ENCODE assay signal across 15 mouse cellular contexts in the genomic region with DNA sequence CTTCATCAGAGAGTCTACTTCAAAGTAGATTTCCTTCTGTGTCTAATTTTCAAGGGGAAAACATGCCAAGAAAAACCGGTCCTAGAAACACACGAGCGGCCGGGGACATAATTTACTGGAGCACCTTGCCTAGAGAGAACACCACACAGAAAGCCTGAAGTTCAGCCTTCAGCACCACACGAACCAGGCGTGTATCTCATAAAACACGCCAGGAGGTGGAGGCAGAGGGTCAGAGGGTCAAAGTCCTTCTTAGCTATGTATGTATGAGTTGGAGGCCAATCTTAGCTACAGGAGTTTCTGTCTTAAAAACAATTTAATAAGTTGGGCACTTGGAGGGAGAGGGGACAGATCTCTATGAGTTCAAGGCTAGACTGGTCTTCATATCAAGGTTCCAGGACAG. TPM values are rescaled to one million over a fixed set of nuclear protein-coding genes. Genes with fewer than 3 reads are reported as not detected.
DNase-seq lines count a peak whose midpoint lies in the region; ATAC-seq and TF ChIP-seq lines count a peak whose summit lies in the region.
"Had no signal": no experiment of that assay in that cellular context is flagged by ENCODE, and none has a peak within 500 bp of the region (broad histone marks: within the 10 kb centered on the region; RNA-seq: fewer than 3 reads in every experiment).

No protein-coding gene starts in this region.

- TF ChIP-seq POLR2A in liver, adult 2 months (IDR thresholded peaks at IDR 0.05; ENCODE audit: extremely low read depth, insufficient read depth, low read length) = no peak

- peak; percentile 45 for DNase-seq in embryonic facial prominence, embryonic 14.5 days (ENCODE audit: low spot score)
- DNase-seq in embryonic facial prominence, embryonic 10.5 days (ENCODE audit: low spot score) = no peak
- peak; percentile 72 for DNase-seq in liver, adult 2 months (ENCODE audit: extremely low read depth, low read depth, low spot score)
- DNase-seq in liver = no peak
- DNase-seq in large intestine, adult 2 months (ENCODE audit: low read depth, low spot score) = peak; percentile 80
- no peak for DNase-seq in thymus, postnatal 36 days
- DNase-seq in adrenal gland, postnatal 36 days = no peak
- DNase-seq: cerebellum, adult 9-11 months had no signal

- no peak overlapping the region for H3K9ac ChIP-seq in embryonic facial prominence, embryonic 14.5 days (ENCODE audit: low read depth, low read length)
- H3K9ac ChIP-seq in liver, adult 2 months (ENCODE audit: low read depth, low read length) = no peak overlapping the region
- H3K9ac ChIP-seq in intestine, embryonic 15.5 days = no peak overlapping the region
- H3K9ac ChIP-seq: heart, embryonic 15.5 days; hindbrain, embryonic 15.5 days; liver, embryonic 14.5 days had no signal

- H3K79me2 ChIP-seq in liver, adult 2 months (ENCODE audit: control insufficient read depth, insufficient read depth, low read length) = peaks cover 47% of the 10 kb centered on the region

- no peak overlapping the region for H3K4me2 ChIP-seq in embryonic facial prominence, embryonic 14.5 days (ENCODE audit: low read depth, low read length)
- H3K4me2 ChIP-seq in intestine, embryonic 15.5 days (replicated peaks) = 0 out of 2 replicates have a peak overlapping the region, but pooled peaks have one; percentile 14
- H3K4me2 ChIP-seq: heart, embryonic 15.5 days; hindbrain, embryonic 15.5 days had no signal

- H3K4me3 ChIP-seq in embryonic facial prominence, embryonic 14.5 days (ENCODE audit: low read depth, low read length) = no peak overlapping the region
- no peak overlapping the region for H3K4me3 ChIP-seq in embryonic facial prominence, embryonic 10.5 days
- H3K4me3 ChIP-seq in liver, adult 2 months (ENCODE audit: insufficient read depth, low read depth, low read length) = no peak overlapping the region
- no peak overlapping the region for H3K4me3 ChIP-seq in intestine, embryonic 15.5 days (replicated peaks)
- H3K4me3 ChIP-seq: erythroblast, embryonic 14.5 days; heart, embryonic 15.5 days; hindbrain, embryonic 15.5 days had no signal

- no peaks in the 10 kb centered on the region for H3K27me3 ChIP-seq in embryonic facial prominence, embryonic 14.5 days (replicated peaks; ENCODE audit: control insufficient read depth, insufficient read depth, low read length)
- H3K27me3 ChIP-seq in embryonic facial prominence, embryonic 10.5 days (replicated peaks; ENCODE audit: low read depth, poor library complexity, severe bottlenecking) = no peaks in the 10 kb centered on the region
- H3K27me3 ChIP-seq in liver, adult 2 months (ENCODE audit: control insufficient read depth, insufficient read depth, low read length) = no peaks in the 10 kb centered on the region
- H3K27me3 ChIP-seq in intestine, embryonic 15.5 days (replicated peaks) = no peaks in the 10 kb centered on the region
- H3K27me3 ChIP-seq: heart, embryonic 15.5 days; hindbrain, embryonic 15.5 days had no signal

- no peak overlapping the region for H3K27ac ChIP-seq in embryonic facial prominence, embryonic 14.5 days (replicated peaks; ENCODE audit: low read depth, low read length)
- no peak overlapping the region for H3K27ac ChIP-seq in embryonic facial prominence, embryonic 10.5 days (replicated peaks)
- no peak overlapping the region for H3K27ac ChIP-seq in liver, adult 2 months (replicated peaks; ENCODE audit: insufficient read depth, low read depth, low read length)
- H3K27ac ChIP-seq in intestine, embryonic 15.5 days = no peak overlapping the region
- H3K27ac ChIP-seq: heart, embryonic 15.5 days; hindbrain, embryonic 15.5 days; liver, embryonic 14.5 days had no signal

- H3K4me1 ChIP-seq in embryonic facial prominence, embryonic 14.5 days (ENCODE audit: control insufficient read depth, insufficient read depth, low read length) = no peaks in the 10 kb centered on the region
- peaks cover 26% of the 10 kb centered on the region for H3K4me1 ChIP-seq in embryonic facial prominence, embryonic 10.5 days
- H3K4me1 ChIP-seq in liver, adult 2 months (ENCODE audit: control insufficient read depth, insufficient read depth, low read length) = peaks cover 8% of the 10 kb centered on the region
- peaks cover 11% of the 10 kb centered on the region for H3K4me1 ChIP-seq in intestine, embryonic 15.5 days (replicated peaks)
- H3K4me1 ChIP-seq: hindbrain, embryonic 15.5 days had no signal

- no peaks in the 10 kb centered on the region for H3K9me3 ChIP-seq in embryonic facial prominence, embryonic 14.5 days (ENCODE audit: control insufficient read depth, low read length)
- H3K9me3 ChIP-seq in embryonic facial prominence, embryonic 10.5 days = no peaks in the 10 kb centered on the region
- H3K9me3 ChIP-seq in intestine, embryonic 15.5 days = no peaks in the 10 kb centered on the region
- H3K9me3 ChIP-seq: heart, embryonic 15.5 days; hindbrain, embryonic 15.5 days had no signal

- 50% methylated on average over 7 of the region's 7 CpGs for WGBS in embryonic facial prominence, embryonic 14.5 days
- WGBS in embryonic facial prominence, embryonic 10.5 days = 84% methylated on average over 7 of the region's 7 CpGs
- WGBS in liver, adult 2 months = 71% methylated on average over 7 of the region's 7 CpGs
- WGBS in intestine, embryonic 15.5 days = 73% methylated on average over 7 of the region's 7 CpGs
- WGBS in large intestine, adult 2 months = 29% methylated on average over 7 of the region's 7 CpGs

- no peak for ATAC-seq in embryonic facial prominence, embryonic 14.5 days (ENCODE audit: low read depth)
- ATAC-seq in intestine, embryonic 15.5 days = peak; percentile 84
- ATAC-seq: forebrain, embryonic 16.5 days; midbrain, embryonic 16.5 days had no signal

- H3K36me3 ChIP-seq in embryonic facial prominence, embryonic 14.5 days (ENCODE audit: control insufficient read depth, insufficient read depth, low read length) = no peaks in the 10 kb centered on the region
- no peaks in the 10 kb centered on the region for H3K36me3 ChIP-seq in embryonic facial prominence, embryonic 10.5 days (replicated peaks)
- no peaks in the 10 kb centered on the region for H3K36me3 ChIP-seq in liver, adult 2 months (ENCODE audit: control insufficient read depth, insufficient read depth, low read length)
- H3K36me3 ChIP-seq in intestine, embryonic 15.5 days = no peaks in the 10 kb centered on the region
- H3K36me3 ChIP-seq: heart, embryonic 15.5 days; hindbrain, embryonic 15.5 days had no signal

- peak; percentile 36; the same call in 1 of the 2 replicates for TF ChIP-seq CTCF in liver, adult 2 months (IDR thresholded peaks at IDR 0.05; ENCODE audit: low read depth, low read length)

RNA-seq across cellular contexts. Expression of gene Tjp2, which starts 9.9 kb away (rescaled TPM):
- polyA plus RNA-seq in embryonic facial prominence, embryonic 14.5 days (2014; fragmentation: Nextera tagmentation; extraction: Ambion mirVana) = 14.7 and 16.1 TPM in 2 replicates
- 35.1 TPM in 2 replicates for polyA plus RNA-seq in embryonic facial prominence, embryonic 10.5 days (2016; fragmentation: Nextera tagmentation; extraction: Ambion mirVana)
- 5.8 and 7.1 TPM in 2 replicates for total RNA-seq in liver, adult 2 months (2014; rRNA removed)
- 6.5 and 6.8 TPM in 2 replicates for polyA plus RNA-seq in liver, adult 2 months (2012; rRNA removed)
- polyA plus RNA-seq in intestine, embryonic 15.5 days (2015; fragmentation: Nextera tagmentation; extraction: Ambion mirVana) = 41.2 and 41.7 TPM in 2 replicates
- 25.9 and 45.0 TPM in 2 replicates for polyA plus RNA-seq in large intestine, adult 2 months (2012; rRNA removed)
- 10 to 100 TPM in 1 of 2 experiments, 1 to 10 TPM in 1; 7.7 to 12.2 TPM for total RNA-seq in adrenal gland, postnatal 36 days (2021)

Comparison
In these comparisons a context has a peak if more than half of its experiments do, and no peak if none do; other contexts are left out.
1. DNase-seq: peak in embryonic facial prominence, embryonic 14.5 days (single experiment), liver, adult 2 months (single experiment) and large intestine, adult 2 months (single experiment); none in embryonic facial prominence, embryonic 10.5 days (single experiment), liver (single experiment), thymus, postnatal 36 days (0 of 2) and adrenal gland, postnatal 36 days (0 of 2).